Mouse (Mus musculus) heart, postnatal 0 days (tissue): ENCODE results near the gene Tnks2. TPM values are rescaled to one million over a fixed set of nuclear protein-coding genes. Genes with fewer than 3 reads are reported as not detected.

Source experiments
- ATAC-seq: fragments of 200-750 bp; cut with Nextera tagmentation; 2 replicates; pipeline ENCODE4 v1.8.0; 2017; ENCODE audit warnings: low read depth, moderate number of reproducible peaks, moderate library complexity; ENCODE audit not compliant: insufficient read depth
- DNase-seq: peaks from one replicate; pipeline ENCODE4 v3.0.0-alpha.2; 2016; ENCODE audit warnings: low spot score
- H3K27ac ChIP-seq: fragments of 300-500 bp; sonication (generic); 2 replicates; pipeline ENCODE4 v1.5.1; 2014; ENCODE audit warnings: low read depth, mild to moderate bottlenecking
- H3K27me3 ChIP-seq: fragments of 300-500 bp; sonication (generic); 2 replicates; pipeline ENCODE4 v1.6.1; 2014; ENCODE audit warnings: low read length, mixed read lengths; ENCODE audit not compliant: control insufficient read depth, insufficient read depth
- H3K36me3 ChIP-seq: fragments of 300-500 bp; sonication (generic); replicated peaks from 2 replicates; pipeline ENCODE4 v1.6.1; 2014; ENCODE audit warnings: low read length, mixed read lengths; ENCODE audit not compliant: control insufficient read depth, insufficient read depth
- H3K4me1 ChIP-seq: fragments of 300-500 bp; sonication (generic); 2 replicates; pipeline ENCODE4 v1.6.1; 2014; ENCODE audit warnings: antibody characterized with exemption; ENCODE audit not compliant: control insufficient read depth, insufficient read depth
- H3K4me2 ChIP-seq: fragments of 300-500 bp; sonication (generic); 2 replicates; pipeline ENCODE4 v1.6.1; 2014; ENCODE audit warnings: low read depth, mild to moderate bottlenecking, low read length, moderate library complexity
- H3K4me3 ChIP-seq: fragments of 300-500 bp; sonication (generic); 2 replicates; pipeline ENCODE4 v1.5.1; 2014; ENCODE audit warnings: low read depth, low read length
- H3K9ac ChIP-seq: fragments of 300-500 bp; sonication (generic); replicated peaks from 2 replicates; pipeline ENCODE4 v1.6.1; 2014; ENCODE audit warnings: low read depth, low read length, mixed read lengths
- H3K9me3 ChIP-seq: fragments of 300-500 bp; sonication (generic); replicated peaks from 2 replicates; pipeline ENCODE4 v1.6.1; 2016; ENCODE audit warnings: low read length; ENCODE audit not compliant: control insufficient read depth
- CTCF ChIP-seq: IDR thresholded peaks from 2 replicates; pipeline ENCODE4 v1.5.1; 2016; ENCODE audit warnings: antibody characterized with exemption, control low read depth, low read depth
- EP300 ChIP-seq: IDR thresholded peaks from 2 replicates; pipeline ENCODE4 v1.6.1; 2016; ENCODE audit warnings: antibody characterized with exemption, low read depth
- WGBS: fragments of 180-500 bp; shearing (Covaris S2); extraction: QIAGEN DNeasy Blood & Tissue Kit; methylation state at CpG from one replicate; pipeline ENCODE4 v1.1.7; 2014; 5-methylcytosine and 5-hydroxymethylcytosine counted together
- polyA plus RNA-seq: library from polyadenylated mRNA; unstranded; fragments of >200 nt; fragmentation: Nextera tagmentation; extraction: Ambion mirVana; gene quantifications from 2 replicates; pipeline ENCODE4 v1.2.1, GENCODE M21; 2015
- total RNA-seq: library from RNA; depleted of rRNA; stranded (reverse); fragments of >200 nt; gene quantifications from 2 replicates; pipeline ENCODE4 v1.2.3, GENCODE M21; 2014; ENCODE audit warnings: low replicate concordance; rRNA removed

Gene Tnks2
- total and polyA plus RNA-seq, 2 experiments from 2014 or later = 19.8 to 84.8 TPM

DNA sequence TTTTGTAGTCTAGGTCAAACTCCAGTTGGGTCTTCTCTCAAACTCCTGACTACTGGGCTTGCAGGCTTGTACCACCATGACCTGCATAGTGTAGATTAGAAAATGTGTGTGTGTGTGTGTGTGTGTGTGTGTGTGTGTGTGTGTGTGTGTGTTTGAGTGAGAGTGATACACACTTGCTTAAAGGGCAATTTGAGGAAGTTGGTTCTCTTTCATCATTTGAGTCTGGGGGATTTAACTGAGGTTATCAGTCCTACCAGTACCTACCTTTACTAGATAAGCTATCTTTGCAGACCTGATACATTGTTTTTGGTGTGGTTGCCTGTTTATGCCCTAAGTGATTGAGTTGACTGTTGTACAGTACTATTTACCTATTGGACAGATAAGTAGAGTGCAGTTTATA lies 98.1 kb downstream of the Tnks2 start:
- Histone ChIP-seq H3K27ac (no peak overlapping the region), H3K27me3 (no peaks in the 10 kb centered on the region), H3K4me3 (no peak overlapping the region), H3K36me3 (0 out of 2 replicates have a peak, but pooled peaks cover 4% of the 10 kb centered on the region), H3K9ac (no peak overlapping the region), H3K4me1 (peaks cover 10% of the 10 kb centered on the region), H3K4me2 (no peak overlapping the region), H3K9me3 (no peaks in the 10 kb centered on the region)
- ATAC-seq (no peak), DNase-seq (no peak)
- no peak for TF ChIP-seq CTCF
- no peak for TF ChIP-seq EP300

GRCm38 (mm10) chr19:36932613-36933012 lies 98.6 kb downstream of the Tnks2 start:
- no peak for DNase-seq
- H3K27me3 ChIP-seq = no peaks in the 10 kb centered on the region
- H3K4me3 ChIP-seq = no peak overlapping the region
- H3K4me1 ChIP-seq = peaks cover 5% of the 10 kb centered on the region; the same call in 1 of the 2 replicates
- no peak overlapping the region for H3K9ac ChIP-seq
- no peak for TF ChIP-seq EP300
- TF ChIP-seq CTCF = no peak
- 69% methylated on average over 2 of the region's 2 CpGs for WGBS
- no peaks in the 10 kb centered on the region for H3K9me3 ChIP-seq
- H3K36me3 ChIP-seq = 0 out of 2 replicates have a peak, but pooled peaks cover 4% of the 10 kb centered on the region
- no peak overlapping the region for H3K27ac ChIP-seq
- H3K4me2 ChIP-seq = no peak overlapping the region
- ATAC-seq = no peak

DNA sequence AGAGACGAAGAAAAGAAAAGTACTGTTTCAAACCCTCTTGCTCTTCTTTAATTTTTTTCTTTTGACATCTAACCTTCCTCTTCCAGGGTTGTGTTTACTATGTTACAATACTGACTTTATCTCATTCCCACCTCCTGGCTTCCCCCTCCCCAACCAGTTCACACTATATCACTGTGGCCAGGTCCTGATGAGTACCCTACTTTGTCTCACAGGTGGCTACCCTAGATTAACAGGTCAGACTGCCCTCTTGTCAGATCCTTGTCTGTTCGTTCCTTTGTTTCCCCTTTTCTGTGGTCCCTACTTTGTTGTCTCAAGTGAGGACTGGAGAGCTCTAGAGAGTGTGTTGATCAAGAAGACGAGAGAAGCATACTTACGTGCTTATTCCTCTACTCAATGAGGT lies 102.3 kb downstream of the Tnks2 start:
- no peak overlapping the region for H3K4me2 ChIP-seq
- no peaks in the 10 kb centered on the region for H3K9me3 ChIP-seq
- no peaks in the 10 kb centered on the region for H3K27me3 ChIP-seq
- H3K27ac ChIP-seq = no peak overlapping the region
- H3K4me1 ChIP-seq = no peaks in the 10 kb centered on the region
- no peak for DNase-seq
- 86% methylated on average over 4 of the region's 4 CpGs for WGBS
- H3K4me3 ChIP-seq = no peak overlapping the region
- no peak for ATAC-seq
- no peak overlapping the region for H3K9ac ChIP-seq
- no peak for TF ChIP-seq EP300
- no peak for TF ChIP-seq CTCF
- H3K36me3 ChIP-seq = 0 out of 2 replicates have a peak, but pooled peaks cover 4% of the 10 kb centered on the region

DNA sequence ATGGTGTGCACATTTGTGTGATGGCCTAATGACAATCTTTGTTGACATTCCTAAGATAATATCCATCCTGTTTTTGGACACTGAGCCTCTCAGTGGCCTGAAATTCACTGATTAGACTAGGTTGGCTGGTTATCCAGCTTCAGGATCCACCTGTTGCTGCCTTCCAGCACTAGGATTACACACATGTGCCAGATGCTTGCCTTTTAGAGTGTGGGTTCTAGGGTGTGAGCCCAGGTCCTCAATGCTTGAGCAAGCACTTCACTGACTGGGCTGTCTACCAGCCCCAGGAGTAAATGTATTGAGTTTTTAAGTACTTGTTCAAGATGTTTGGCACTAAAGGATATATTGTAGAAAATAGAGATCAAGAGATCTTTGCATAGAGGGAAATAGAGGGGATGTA lies 104.0 kb downstream of the Tnks2 start:
- 0 out of 2 replicates have a peak, but pooled peaks cover 4% of the 10 kb centered on the region for H3K36me3 ChIP-seq
- H3K4me1 ChIP-seq = no peaks in the 10 kb centered on the region
- H3K4me2 ChIP-seq = no peak overlapping the region
- H3K27ac ChIP-seq = no peak overlapping the region
- no peaks in the 10 kb centered on the region for H3K9me3 ChIP-seq
- no peak overlapping the region for H3K9ac ChIP-seq
- no peak for TF ChIP-seq EP300
- TF ChIP-seq CTCF = no peak
- ATAC-seq (no peak), DNase-seq (no peak)
- H3K27me3 ChIP-seq = no peaks in the 10 kb centered on the region
- no peak overlapping the region for H3K4me3 ChIP-seq

DNA sequence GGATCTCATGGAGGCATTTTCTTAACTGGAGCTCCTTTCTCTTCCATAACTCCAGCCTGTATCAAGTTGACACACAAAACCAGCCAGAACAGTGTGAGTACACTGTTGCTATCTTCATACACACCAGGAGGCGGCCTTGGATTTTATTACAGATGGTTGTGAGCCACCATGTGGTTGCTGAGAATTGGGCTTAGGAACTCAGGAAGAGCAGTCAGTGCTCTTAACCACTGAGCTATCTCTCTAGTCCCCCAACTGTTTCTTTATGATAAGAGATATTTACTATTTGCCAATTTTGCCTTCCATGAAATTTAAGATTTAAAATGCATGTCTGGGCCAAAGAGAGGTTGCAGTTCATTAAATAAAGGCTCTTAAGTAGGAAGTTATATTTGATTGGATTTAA lies 106.0 kb downstream of the Tnks2 start:
- H3K27ac ChIP-seq = no peak overlapping the region
- H3K9ac ChIP-seq = no peak overlapping the region
- H3K9me3 ChIP-seq = no peaks in the 10 kb centered on the region
- TF ChIP-seq CTCF (no peak), EP300 (no peak)
- WGBS = 76% methylated on average over 1 of the region's 1 CpGs
- 0 out of 2 replicates have a peak, but pooled peaks cover 4% of the 10 kb centered on the region for H3K36me3 ChIP-seq
- H3K27me3 ChIP-seq = no peaks in the 10 kb centered on the region
- ATAC-seq = no peak
- H3K4me3 ChIP-seq = no peak overlapping the region
- H3K4me1 ChIP-seq = no peaks in the 10 kb centered on the region
- DNase-seq = no peak
- no peak overlapping the region for H3K4me2 ChIP-seq

Other genes starting within 250 kb of the Tnks2 start
- 35.1 and 56.9 TPM in 2 replicates for gene Ppp1r3c, start 97.6 kb upstream of the Tnks2 start, total RNA-seq
- gene Ppp1r3c, start 97.6 kb upstream of the Tnks2 start, polyA plus RNA-seq = 39.0 and 44.6 TPM in 2 replicates
- 3.9 and 4.6 TPM in 2 replicates for gene Fgfbp3, start 85.4 kb downstream of the Tnks2 start, total RNA-seq
- 5.8 and 6.0 TPM in 2 replicates for gene Fgfbp3, start 85.4 kb downstream of the Tnks2 start, polyA plus RNA-seq
- 12.0 and 12.6 TPM in 2 replicates for gene Btaf1, start 91.8 kb downstream of the Tnks2 start, total RNA-seq
- gene Btaf1, start 91.8 kb downstream of the Tnks2 start, polyA plus RNA-seq = 2.9 and 3.0 TPM in 2 replicates